In the genomic region with DNA sequence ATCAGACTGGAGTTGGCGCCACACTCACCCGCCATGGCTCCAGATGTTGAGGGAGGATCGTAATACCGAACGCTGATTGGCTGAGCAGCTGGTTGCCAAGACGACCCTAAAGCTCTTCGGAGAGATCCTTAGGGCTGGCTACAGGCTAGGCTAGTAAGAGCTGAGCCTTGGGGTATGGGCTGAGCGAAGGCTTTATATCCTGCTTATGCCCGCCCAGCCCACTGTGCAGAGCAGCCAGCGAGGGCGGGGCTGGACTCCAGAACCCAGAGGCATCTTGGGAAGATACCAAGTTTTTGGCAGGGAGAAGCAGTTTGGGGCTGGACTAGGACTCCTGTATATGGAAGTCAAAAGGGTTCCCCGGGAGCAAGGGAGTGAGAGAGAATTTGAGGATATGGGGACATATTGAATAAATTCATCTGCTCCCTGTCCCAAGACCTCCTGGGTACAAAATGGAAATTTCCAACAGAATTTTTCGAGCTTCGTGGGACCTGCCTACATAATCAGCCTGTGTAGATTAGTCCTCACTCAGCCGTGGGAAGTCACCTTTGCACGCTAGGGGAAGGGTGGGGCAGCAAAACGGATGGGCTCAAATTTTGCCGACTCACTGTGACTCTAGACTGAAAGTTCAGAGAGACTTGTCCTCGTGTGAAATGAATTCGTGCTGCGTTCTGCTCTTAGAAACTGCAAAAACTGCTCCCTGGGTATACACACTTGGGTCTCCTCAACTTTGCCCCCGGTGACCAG, we compare ENCODE assay signal across 8 mouse cellular contexts. TPM values are rescaled to one million over a fixed set of nuclear protein-coding genes. Genes with fewer than 3 reads are reported as not detected.
DNase-seq lines count a peak whose midpoint lies in the region; ATAC-seq and TF ChIP-seq lines count a peak whose summit lies in the region.

Nqo1 (minus strand) TSS at position 169 of the 744 bp plus-strand sequence.

- WGBS in forebrain, embryonic 10.5 days, result 20% methylated on average over 22 of the region's 22 CpGs
- 17% methylated on average over 22 of the region's 22 CpGs for WGBS in heart, embryonic 14.5 days
- WGBS in liver, embryonic 11.5 days, result 11% methylated on average over 22 of the region's 22 CpGs

- peak within 1 kb of the TSS; percentile 56 for H3K9ac ChIP-seq in heart, embryonic 14.5 days (ENCODE audit: low read length)
- H3K9ac ChIP-seq in liver, embryonic 11.5 days (ENCODE audit: low read depth, low read length), result peak within 1 kb of the TSS; percentile 67

- no peaks in the 10 kb centered on the region for H3K9me3 ChIP-seq in forebrain, embryonic 10.5 days
- no peaks in the 10 kb centered on the region for H3K9me3 ChIP-seq in heart, embryonic 14.5 days (ENCODE audit: control insufficient read depth, low read length)
- no peaks in the 10 kb centered on the region for H3K9me3 ChIP-seq in liver, embryonic 11.5 days (ENCODE audit: control insufficient read depth, low read length)

- H3K27ac ChIP-seq in forebrain, embryonic 10.5 days, result peak within 1 kb of the TSS; percentile 78
- no peak within 1 kb of the TSS for H3K27ac ChIP-seq in heart, embryonic 14.5 days (replicated peaks in 1 of 2; ENCODE audit: control insufficient read depth in 1 of 2, insufficient read depth in 1 of 2, low read depth in 2 of 2, low read length in 2 of 2)
- H3K27ac ChIP-seq in liver, embryonic 11.5 days (ENCODE audit: low read depth, low read length), result peak within 1 kb of the TSS; percentile 91

- peak within 1 kb of the TSS; percentile 69 for H3K4me2 ChIP-seq in heart, embryonic 14.5 days (ENCODE audit: low read length)
- H3K4me2 ChIP-seq in liver, embryonic 11.5 days, result peak within 1 kb of the TSS; percentile 71
- peak within 1 kb of the TSS; percentile 94 for H3K4me2 ChIP-seq in myocyte (ENCODE audit: low read depth)

- peak; percentile 9 to 19 for DNase-seq in CD8-positive naive resting alpha-beta T cell, adult 2 months (ENCODE audit: low read depth in 2 of 2, low spot score in 2 of 2)
- peak; percentile 62 for DNase-seq in c-Kit-positive CD71-negative TER-119-negative erythroid progenitor cells, embryonic 14.5 days (ENCODE audit: low read depth)
- peak; percentile 79 for DNase-seq in forebrain, embryonic 10.5 days (ENCODE audit: extremely low spot score, low spot score)
- peak; percentile 88 for DNase-seq in kidney, postnatal 10 days
- DNase-seq in liver, embryonic 11.5 days (ENCODE audit: low spot score), result peak; percentile 72
- peak; percentile 16 for DNase-seq in splenic B cell, adult 2 months (ENCODE audit: low read depth, low spot score)

- H3K4me3 ChIP-seq in forebrain, embryonic 10.5 days, result peak within 1 kb of the TSS; percentile 49
- H3K4me3 ChIP-seq in heart, embryonic 14.5 days (ENCODE audit: control insufficient read depth in 1 of 2, insufficient read depth in 1 of 2, low read depth in 1 of 2, low read length in 2 of 2), result peak within 1 kb of the TSS; percentile 40 to 42
- H3K4me3 ChIP-seq in liver, embryonic 11.5 days (ENCODE audit: low read depth, low read length), result peak within 1 kb of the TSS; percentile 38
- peak within 1 kb of the TSS; percentile 31 for H3K4me3 ChIP-seq in myocyte

- ATAC-seq in heart, embryonic 14.5 days (ENCODE audit: insufficient number of reproducible peaks, insufficient read depth, low FRiP score, low read depth), result peak; percentile 87
- peak; percentile 96 for ATAC-seq in liver, embryonic 11.5 days (replicated peaks; ENCODE audit: low FRiP score)

- H3ac ChIP-seq in myocyte (ENCODE audit: control insufficient read depth, insufficient read length), result no peak within 1 kb of the TSS

- no peaks in the 10 kb centered on the region for H3K27me3 ChIP-seq in forebrain, embryonic 10.5 days (ENCODE audit: poor library complexity, severe bottlenecking)
- H3K27me3 ChIP-seq in heart, embryonic 14.5 days (ENCODE audit: control insufficient read depth, insufficient read depth, low read length), result no peaks in the 10 kb centered on the region
- H3K27me3 ChIP-seq in liver, embryonic 11.5 days (replicated peaks; ENCODE audit: control insufficient read depth, insufficient read depth, low read length), result no peaks in the 10 kb centered on the region
- no peaks in the 10 kb centered on the region for H3K27me3 ChIP-seq in myocyte (ENCODE audit: control insufficient read depth, insufficient read depth, insufficient read length)
- no peaks in the 10 kb centered on the region for H3K27me3 ChIP-seq in splenic B cell, adult 2 months (ENCODE audit: control insufficient read depth, insufficient read depth, low read length, poor library complexity, severe bottlenecking)

- no peaks in the 10 kb centered on the region for H3K79me2 ChIP-seq in myocyte (ENCODE audit: control insufficient read depth, insufficient read depth)

- H3K4me1 ChIP-seq in forebrain, embryonic 10.5 days, result peaks cover 42% of the 10 kb centered on the region
- peaks cover 3 to 5% of the 10 kb centered on the region in 2 experiments; a peak in 2 of 4 replicates for H3K4me1 ChIP-seq in heart, embryonic 14.5 days (ENCODE audit: control insufficient read depth in 2 of 2, insufficient read depth in 2 of 2, low read length in 2 of 2)
- peaks cover 20% of the 10 kb centered on the region for H3K4me1 ChIP-seq in liver, embryonic 11.5 days (replicated peaks; ENCODE audit: control insufficient read depth, insufficient read depth, low read length)

- TF ChIP-seq POLR2A in myocyte (IDR thresholded peaks at IDR 0.05; ENCODE audit: insufficient read length, low read depth), result peak; percentile 29

- H3K36me3 ChIP-seq in forebrain, embryonic 10.5 days (replicated peaks), result peaks cover 13% of the 10 kb centered on the region; the same call in 1 of the 2 replicates
- 0 out of 2 replicates have a peak, but pooled peaks cover 2% of the 10 kb centered on the region for H3K36me3 ChIP-seq in heart, embryonic 14.5 days (ENCODE audit: control insufficient read depth, insufficient read depth, low read length)
- no peaks in the 10 kb centered on the region for H3K36me3 ChIP-seq in liver, embryonic 11.5 days (ENCODE audit: control insufficient read depth, insufficient read depth, low read length)
- H3K36me3 ChIP-seq in myocyte (ENCODE audit: control insufficient read depth, insufficient read depth), result no peaks in the 10 kb centered on the region
- no peaks in the 10 kb centered on the region for H3K36me3 ChIP-seq in splenic B cell, adult 2 months (ENCODE audit: control insufficient read depth, insufficient read depth, low read length, poor library complexity, severe bottlenecking)

TF ChIP-seq in myocyte, 11 proteins besides CTCF, POLR2A, EP300 and RAD21:
- TF ChIP-seq POLR2AphosphoS2 (IDR thresholded peaks at IDR 0.05; ENCODE audit: insufficient read length, low read depth), result no peak
- TF ChIP-seq E2F4 (IDR thresholded peaks at IDR 0.05; ENCODE audit: insufficient read depth), result no peak
- no peak for TF ChIP-seq TCF3 (IDR thresholded peaks at IDR 0.05; ENCODE audit: insufficient read length, low read depth)
- no peak for TF ChIP-seq CEBPB (IDR thresholded peaks at IDR 0.05; ENCODE audit: insufficient read depth, poor library complexity, severe bottlenecking)
- TF ChIP-seq MYOD1 (IDR thresholded peaks at IDR 0.05; ENCODE audit: control insufficient read depth in 1 of 3, insufficient read length in 2 of 3, low read depth in 2 of 3), result no peak
- TF ChIP-seq TCF12 (IDR thresholded peaks at IDR 0.05; ENCODE audit: insufficient read depth, poor library complexity, severe bottlenecking), result no peak
- no peak for TF ChIP-seq MYOG (IDR thresholded peaks at IDR 0.05; ENCODE audit: control insufficient read depth in 1 of 3, insufficient read depth in 1 of 3, insufficient read length in 2 of 3, low read depth in 2 of 3)
- TF ChIP-seq USF1 (IDR thresholded peaks at IDR 0.05; ENCODE audit: low read depth), result no peak
- no peak for TF ChIP-seq MAX (IDR thresholded peaks at IDR 0.05; ENCODE audit: low read depth)
- TF ChIP-seq REST (IDR thresholded peaks at IDR 0.05; ENCODE audit: insufficient read depth, insufficient read length), result no peak
- TF ChIP-seq SRF (IDR thresholded peaks at IDR 0.05; ENCODE audit: control insufficient read depth, insufficient read length, low read depth), result no peak

RNA-seq across cellular contexts. Expression of gene Nqo1, which starts in this region (rescaled TPM):
- 6.3 and 7.7 TPM in 2 replicates for polyA plus RNA-seq in forebrain, embryonic 10.5 days (2016; fragmentation: Nextera tagmentation; extraction: Ambion mirVana)
- polyA plus RNA-seq in heart, embryonic 14.5 days (2014; fragmentation: Nextera tagmentation; extraction: Ambion mirVana), result 6.0 and 6.4 TPM in 2 replicates
- polyA plus RNA-seq in liver, embryonic 11.5 days (2014; fragmentation: Nextera tagmentation; extraction: Ambion mirVana), result 12.5 and 15.9 TPM in 2 replicates
- polyA plus RNA-seq in myocyte (2012; fragmentation: generic; extraction: Trizol), result 11.6 TPM

Comparison
In these comparisons a context has a peak if more than half of its experiments do, and no peak if none do; other contexts are left out.
1. DNase-seq: peak in every context shown above with its lines; median percentile 88 in kidney, postnatal 10 days; 79 in forebrain, embryonic 10.5 days; 72 in liver, embryonic 11.5 days; 62 in c-Kit-positive CD71-negative TER-119-negative erythroid progenitor cells, embryonic 14.5 days; 16 in splenic B cell, adult 2 months; 14 in CD8-positive naive resting alpha-beta T cell, adult 2 months.
2. H3K27ac ChIP-seq: peak in forebrain, embryonic 10.5 days (single experiment) and liver, embryonic 11.5 days (single experiment); none in heart, embryonic 14.5 days (0 of 2).
3. Peak in every context shown above with its lines, with median percentiles within 50 percentile points of each other: H3K4me3 ChIP-seq and H3K4me2 ChIP-seq.